Mouse (Mus musculus) adrenal gland, adult 2 months (tissue): Measurements from ENCODE around the gene Hist2h2aa2. TPM values are rescaled to one million over a fixed set of nuclear protein-coding genes. Genes with fewer than 3 reads are reported as not detected.
"Not testable (repeated sequence)": the region's sequence is repeated elsewhere in the genome, so short reads cannot be mapped to it uniquely, and the experiment has no call there.

Experiments
- DNase-seq: peaks from one replicate; pipeline ENCODE4 v3.0.0; 2021
- long read RNA-seq: library from polyadenylated mRNA; stranded (forward); transcript quantifications from one replicate; pipeline ENCODE4 v2.0.0, GENCODE M21; 2021
- polyA plus RNA-seq: library from polyadenylated mRNA; depleted of rRNA; stranded (reverse); fragments of >200 nt; gene quantifications from 2 replicates; pipeline ENCODE4 v1.2.3, GENCODE M21; 2012; rRNA removed
- total RNA-seq, 2 experiments: library from RNA; stranded (reverse); gene quantifications; 2 replicates each; pipeline ENCODE4 v1.2.3; 2021

Hist2h2aa2 gene
- total RNA-seq, result 100 to 1,000 TPM; 493 to 563 TPM
- 686 and 751 TPM in 2 replicates for polyA plus RNA-seq
- long read RNA-seq, transcript Hist2h2aa2-201 (1 exons, 528 nt), result major isoform, 159 of 159 reads
- long read RNA-seq, partial matches to known transcripts, result 0 of 159 reads
- long read RNA-seq, other reads (novel, unspliced or antisense), result 0 of 159 reads

DNA sequence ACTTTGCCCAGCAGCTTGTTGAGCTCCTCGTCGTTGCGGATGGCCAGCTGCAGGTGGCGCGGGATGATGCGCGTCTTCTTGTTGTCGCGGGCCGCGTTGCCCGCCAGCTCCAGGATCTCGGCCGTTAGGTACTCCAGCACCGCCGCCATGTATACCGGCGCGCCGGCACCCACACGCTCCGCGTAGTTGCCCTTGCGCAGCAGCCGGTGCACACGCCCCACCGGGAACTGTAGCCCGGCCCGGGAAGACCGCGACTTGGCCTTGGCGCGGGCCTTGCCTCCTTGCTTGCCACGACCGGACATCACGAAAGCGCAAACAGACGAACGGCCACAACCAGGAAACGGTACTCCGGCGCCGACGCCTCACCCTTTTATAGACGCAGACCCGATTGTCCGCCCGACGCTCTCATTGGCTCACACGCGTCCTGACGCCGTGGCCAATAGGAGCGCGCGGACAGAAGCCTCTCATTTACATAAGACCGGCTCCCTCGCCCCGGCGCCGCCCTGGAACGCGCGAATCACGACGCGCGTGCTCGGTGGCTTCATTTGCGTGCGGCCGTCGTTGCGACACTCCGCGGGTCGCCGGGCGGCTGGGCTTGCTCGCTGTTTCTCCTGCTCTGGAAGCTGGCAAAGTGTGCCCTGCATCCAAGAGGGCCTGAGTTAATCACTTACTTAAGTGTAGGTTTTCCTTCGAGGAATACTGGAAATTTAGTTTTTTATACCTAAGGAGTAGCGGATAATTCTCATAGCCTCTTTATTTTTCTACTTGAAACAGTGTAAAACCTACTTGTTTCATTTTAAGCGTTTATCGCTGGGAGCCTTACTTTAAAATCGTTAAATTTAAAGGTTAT is at the start of gene Hist2h2aa2:
Gene Hist2h2aa2, minus strand, starts transcription at position 328 of the 850 bp plus-strand sequence.
- peak; percentile 100 for DNase-seq

DNA sequence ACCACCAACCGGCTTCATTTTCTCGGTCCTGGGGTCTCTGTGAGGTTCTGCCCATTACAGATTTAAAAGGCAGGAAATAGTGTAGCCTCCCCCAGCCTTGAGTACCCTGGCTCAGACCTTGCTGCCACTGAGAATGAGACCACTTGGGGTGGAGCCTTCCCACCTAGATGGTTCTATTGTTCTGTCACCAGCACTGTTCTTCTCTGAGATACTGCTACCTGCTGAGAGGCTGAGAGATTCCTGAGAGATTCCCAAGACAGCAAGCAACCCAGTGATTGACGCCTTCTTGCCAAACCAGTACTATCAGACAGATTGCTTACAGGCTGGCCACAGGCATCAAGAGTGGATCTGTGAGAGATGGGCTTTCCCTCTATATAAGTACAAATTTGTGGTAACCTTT is 49.1 kb upstream of the Hist2h2aa2 start:
- DNase-seq, result no peak

DNA sequence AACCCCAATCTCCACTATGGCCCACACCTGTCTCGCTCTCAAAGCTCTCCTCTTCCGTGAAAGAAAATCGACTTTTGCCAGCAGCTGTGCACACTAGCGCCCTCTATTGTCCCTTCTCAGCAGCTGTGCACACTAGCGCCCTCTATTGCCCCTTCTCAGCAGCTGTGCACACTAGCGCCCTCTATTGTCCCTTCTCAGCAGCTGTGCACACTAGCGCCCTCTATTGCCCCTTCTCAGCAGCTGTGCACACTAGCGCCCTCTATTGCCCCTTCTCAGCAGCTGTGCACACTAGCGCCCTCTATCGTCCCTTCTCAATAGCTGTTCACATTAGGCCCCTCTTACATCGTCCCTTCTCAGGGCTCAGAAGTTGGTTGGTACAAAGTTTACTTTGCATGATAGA is 47.3 kb upstream of the Hist2h2aa2 start:
- DNase-seq, result not testable (repeated sequence)

DNA sequence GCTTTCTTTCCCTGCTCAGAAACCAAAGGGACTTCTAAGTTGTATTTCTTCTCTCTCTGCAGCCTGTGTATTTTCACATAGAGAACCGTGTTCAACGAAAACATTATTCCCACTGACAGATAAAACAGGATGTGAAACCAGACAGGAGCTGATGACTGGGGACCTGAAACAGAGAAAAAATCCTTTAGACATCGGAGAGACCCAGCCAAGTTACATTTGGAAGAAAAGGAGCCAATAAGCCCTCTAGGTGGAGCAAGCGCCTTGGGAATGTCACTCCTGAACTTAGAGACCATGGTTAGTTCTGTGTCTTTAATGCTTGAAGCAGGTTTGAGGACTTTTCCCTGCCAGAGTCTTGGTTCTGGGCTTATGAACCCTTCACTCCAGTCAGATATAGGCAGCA is 44.4 kb upstream of the Hist2h2aa2 start:
- DNase-seq, result no peak

DNA sequence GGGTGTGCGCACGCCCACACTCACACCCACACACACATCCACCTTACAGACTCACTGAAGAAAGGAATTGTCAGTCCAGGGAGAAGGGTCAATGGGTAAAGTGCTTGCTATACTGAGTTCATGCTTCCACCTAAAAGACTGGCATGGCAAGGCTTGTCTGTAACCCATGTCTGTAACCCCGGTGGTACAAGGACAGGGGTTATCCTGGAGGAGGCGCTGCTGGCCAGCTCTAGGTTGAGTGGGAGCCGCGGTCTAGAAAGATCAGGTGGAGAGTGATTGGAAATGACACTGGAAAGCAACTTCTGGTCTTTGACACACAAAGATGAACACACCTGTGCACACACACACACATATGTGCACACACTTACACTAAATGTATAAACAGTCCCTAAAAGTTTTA is 40.6 kb upstream of the Hist2h2aa2 start:
- no peak for DNase-seq

DNA sequence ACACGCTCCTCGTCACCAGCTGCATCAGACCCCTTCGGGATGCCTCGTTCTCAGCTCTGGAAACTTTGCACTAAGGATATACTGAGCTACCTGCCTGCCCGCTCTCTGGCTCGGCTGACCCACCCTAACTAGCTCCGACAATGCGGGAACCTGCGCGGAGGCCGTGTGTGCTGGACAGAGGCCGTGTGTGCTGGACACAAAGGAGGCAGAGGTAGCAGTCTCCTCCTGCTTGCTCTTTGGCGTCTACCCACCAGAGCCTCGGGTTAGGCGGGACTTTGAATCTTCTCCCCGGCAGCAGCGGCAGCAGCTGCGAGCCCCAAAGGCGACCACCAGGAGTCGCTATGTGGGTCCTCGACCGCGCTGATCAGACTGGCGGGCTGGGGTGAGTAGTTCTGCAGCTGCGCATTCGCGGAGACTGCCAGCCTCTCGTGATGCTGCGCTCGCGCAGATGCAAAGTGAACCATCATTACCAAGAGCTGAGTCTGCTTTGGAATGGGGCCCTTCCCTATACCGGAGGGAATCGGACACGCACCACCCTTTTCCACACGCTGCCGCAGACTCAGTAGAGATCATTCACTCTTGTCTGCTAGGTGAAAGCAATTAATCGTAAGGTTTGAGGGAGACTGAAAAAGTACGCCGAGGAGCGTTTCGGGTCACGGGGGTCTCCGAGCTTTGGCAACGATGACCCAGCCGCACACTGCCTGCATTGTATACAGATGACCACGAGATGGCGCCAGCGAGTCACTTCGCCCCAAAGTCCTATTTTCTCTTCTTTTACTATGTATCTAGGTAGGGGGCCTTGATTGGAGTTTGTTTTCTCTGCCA is 37.9 kb upstream of the Hist2h2aa2 start:
- DNase-seq, result peak; percentile 92

DNA sequence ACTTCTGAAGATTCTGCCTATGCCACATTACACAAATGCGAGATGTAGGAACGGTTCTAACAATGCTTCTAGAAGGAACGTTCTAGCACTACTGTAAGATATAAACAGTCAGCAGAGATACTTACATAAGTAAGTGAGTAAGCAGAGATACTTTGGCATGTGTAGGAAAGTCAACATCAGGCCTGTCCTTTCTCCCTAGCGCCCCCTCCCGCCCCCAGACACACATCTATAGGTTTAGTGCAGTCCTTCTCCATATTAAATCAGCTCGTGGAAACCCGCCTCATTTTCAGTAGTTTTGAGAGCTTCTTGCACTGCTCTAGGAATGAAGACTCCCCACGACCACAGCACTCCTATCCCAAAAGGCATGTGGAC is 37.3 kb upstream of the Hist2h2aa2 start:
- DNase-seq, result no peak

DNA sequence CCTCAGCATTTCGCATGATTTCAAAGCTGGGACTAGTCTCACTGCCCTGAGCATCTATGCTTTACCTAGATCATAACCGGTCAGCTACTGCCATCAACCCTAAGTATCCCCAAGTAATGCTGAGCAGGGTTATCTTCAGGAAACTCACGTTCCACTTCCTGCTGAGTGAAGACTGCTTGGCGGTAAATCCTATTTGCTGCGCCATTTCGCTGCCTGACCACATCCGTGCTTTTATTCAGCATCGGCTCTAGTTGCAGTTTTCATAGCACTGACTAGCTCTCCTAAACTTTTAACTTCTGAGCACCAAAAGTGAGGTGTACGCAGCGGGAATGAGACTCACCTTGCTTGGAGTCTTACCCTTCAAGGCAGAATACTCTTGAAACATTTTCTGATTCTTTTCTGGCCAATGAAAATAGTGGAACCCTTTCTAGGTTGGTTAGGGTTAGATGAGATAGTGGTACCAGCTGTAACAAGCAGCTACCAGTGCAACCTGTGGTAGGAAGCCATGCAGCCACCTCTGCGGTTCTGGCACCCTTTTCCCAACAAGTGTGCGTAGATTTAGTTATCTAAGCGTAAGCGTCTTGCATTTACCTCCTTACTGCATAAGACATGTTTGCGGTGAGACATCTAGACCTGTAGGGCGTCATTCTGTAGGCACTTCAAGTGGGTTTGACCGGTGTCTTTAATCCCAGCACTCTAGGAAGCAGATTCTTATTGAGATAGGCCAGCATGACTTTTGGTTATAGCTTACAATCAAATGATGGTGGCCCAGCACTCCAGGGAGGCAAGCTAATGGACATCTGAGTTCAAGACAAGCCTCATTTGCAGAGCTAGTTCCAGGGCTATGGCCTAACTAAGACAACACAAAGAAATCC is 33.8 kb upstream of the Hist2h2aa2 start:
- no peak for DNase-seq

DNA sequence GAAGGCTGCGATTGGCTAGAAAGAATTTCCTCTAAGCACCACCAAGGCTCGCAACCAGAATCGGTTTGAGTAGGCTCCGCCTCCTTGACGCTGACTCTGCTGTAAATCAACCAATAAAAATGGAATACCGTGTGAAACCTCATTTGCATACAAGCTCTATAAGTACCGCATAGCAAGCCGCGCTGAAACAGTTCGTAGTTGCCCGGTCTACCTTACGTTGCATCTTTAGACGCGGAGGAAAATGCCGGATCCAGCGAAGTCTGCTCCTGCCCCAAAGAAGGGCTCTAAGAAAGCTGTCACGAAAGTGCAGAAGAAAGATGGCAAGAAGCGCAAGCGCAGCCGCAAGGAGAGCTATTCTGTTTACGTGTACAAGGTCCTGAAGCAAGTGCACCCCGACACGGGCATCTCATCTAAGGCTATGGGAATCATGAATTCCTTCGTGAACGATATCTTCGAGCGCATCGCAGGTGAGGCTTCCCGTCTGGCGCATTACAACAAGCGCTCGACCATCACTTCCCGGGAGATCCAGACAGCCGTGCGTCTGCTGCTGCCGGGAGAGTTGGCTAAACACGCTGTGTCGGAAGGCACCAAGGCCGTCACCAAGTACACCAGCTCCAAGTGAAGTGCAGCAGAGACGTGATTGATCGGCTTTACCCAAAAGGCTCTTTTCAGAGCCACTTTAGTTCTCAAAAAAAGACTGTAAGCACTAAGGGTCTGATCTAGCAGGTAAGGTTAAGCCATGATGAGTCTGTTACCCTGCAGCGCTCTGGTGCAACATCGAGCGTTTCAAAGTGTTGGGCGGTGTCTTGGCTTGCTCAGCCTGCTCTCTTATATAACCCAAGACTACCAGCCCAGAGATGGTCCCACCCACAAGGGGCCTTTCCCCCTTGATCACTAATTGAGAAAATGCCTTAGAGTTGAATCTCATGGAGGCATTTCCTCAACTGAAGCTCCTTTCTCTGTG is 29.7 kb upstream of the Hist2h2aa2 start, which contains the start of gene Hist2h2bb:
Gene Hist2h2bb, plus strand, starts transcription at position 242 of the 964 bp plus-strand sequence.
- DNase-seq, result peak; percentile 92

DNA sequence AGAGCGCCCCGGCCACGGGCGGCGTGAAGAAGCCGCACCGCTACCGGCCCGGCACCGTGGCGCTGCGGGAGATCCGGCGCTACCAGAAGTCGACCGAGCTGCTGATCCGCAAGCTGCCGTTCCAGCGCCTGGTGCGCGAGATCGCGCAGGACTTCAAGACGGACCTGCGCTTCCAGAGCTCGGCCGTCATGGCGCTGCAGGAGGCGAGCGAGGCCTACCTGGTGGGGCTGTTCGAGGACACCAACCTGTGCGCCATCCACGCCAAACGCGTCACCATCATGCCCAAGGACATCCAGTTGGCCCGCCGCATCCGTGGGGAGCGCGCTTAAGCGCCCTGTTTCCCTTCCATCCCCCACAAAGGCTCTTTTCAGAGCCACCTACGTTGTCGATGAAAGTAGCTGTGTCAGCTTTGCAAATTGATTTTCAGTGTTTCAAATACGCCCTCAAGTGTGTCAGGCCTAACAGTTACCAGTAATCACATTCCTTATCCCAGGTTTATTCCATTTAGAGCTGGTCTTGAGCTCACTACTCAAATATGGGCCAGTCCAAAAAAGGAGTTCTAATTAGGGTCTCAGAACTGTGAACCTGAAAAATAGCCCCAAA is 28.8 kb upstream of the Hist2h2aa2 start:
- peak; percentile 51 for DNase-seq

DNA sequence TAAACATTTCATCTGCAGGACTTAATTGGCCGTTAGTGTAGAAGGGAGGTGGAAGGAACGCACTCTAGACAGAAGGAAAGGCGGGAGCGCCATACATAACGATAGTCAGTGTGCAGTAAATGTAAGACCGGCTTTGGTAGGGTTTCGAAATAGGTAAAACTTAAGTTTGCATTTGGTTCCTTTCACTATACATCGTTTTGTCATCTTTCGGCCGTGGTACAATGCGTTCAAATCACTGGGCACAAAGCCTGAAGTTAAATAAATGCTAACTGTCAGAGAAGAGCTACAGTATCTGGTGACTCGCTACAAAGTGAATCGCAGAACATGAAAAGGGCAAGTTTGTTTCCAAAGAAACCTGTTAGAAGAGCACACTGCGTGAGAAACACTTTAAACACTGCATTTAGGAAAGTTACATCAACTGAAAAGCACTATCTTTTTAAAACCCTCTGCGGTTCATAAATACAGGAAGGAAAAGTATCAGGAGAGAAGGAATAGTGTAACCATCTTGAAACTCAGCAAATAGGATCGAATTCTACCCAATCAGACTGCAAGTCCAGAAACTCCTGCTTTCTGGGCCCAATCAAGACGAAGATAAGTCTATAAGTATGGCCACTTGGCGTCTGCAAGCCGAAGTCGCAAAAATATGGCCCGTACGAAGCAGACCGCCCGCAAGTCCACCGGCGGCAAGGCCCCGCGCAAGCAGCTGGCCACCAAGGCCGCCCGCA is 28.1 kb upstream of the Hist2h2aa2 start, which contains the start of gene Hist2h3b:
Gene Hist2h3b, plus strand, starts transcription at position 604 of the 725 bp plus-strand sequence.
- DNase-seq, result peak; percentile 89

DNA sequence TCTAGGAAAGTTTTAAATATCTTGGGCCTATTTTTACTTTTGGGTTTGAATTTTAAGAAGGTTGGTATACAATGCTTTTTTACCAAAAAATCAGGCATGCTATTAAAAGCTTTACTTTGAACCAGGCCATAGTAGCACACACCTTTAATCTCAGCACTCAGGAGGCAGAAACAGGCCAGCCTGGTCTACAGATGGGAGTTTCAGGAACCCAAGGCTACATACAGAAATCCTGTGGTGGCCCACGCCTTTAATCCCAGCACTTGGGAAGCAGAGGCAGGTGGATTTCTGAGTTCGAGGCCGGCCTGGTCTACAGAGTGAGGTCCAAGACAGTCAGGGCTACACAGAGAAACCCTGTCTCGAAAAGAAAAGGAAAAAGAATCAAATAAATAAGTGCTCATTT is 27.5 kb upstream of the Hist2h2aa2 start:
- no peak for DNase-seq

DNA sequence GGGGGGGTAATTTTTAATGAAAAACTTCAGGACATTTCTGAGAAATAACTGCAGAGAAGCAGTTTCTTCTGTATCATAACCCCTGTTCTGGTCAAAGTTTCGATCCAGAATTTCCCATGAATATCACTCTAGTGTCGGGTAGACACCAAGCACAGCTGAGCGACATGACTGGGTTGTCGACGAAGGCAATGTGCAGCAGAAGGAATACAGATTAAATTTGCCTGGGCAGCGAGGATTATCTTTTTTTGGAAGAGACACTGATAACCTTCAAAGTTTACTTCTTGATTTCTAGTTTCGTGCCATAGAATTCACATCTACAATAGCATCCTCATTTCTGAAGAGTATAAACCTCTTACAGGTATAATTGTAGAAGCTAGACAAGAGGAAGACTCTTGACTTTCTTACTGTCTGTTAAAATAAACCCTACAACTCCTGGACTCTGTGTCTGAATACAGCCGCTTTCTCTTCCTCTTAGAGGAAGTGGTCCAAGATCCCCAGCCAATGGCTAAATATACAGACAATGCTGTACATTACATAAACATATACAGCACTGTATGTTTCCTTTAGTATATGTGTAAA is 26.1 kb upstream of the Hist2h2aa2 start:
- no peak for DNase-seq

DNA sequence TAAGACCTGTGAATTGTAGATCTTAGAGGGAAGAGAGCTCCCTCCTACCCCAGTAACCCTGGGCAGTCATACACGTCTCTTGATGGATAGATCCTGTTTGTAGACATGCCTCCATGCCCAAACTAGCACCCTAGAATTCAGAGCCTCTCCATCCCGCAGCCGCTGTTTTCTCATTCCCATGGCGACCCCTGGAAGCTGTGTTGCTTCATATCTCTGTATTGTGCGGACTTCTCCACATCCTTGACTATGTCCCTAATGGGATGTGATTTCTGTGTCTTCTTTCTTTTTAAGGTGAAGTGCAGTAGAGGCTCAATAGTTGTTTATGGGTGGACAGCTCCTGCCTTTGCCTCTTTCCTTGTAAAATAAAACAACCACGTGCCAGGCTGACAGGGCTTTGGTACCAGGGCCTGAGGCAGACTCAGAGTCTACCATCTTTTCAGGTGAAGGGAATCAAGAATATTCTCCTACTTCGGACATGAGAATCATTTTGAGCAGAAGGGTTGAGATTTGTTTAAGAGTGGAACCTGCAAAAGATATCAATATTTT is 24.4 kb upstream of the Hist2h2aa2 start:
- no peak for DNase-seq

DNA sequence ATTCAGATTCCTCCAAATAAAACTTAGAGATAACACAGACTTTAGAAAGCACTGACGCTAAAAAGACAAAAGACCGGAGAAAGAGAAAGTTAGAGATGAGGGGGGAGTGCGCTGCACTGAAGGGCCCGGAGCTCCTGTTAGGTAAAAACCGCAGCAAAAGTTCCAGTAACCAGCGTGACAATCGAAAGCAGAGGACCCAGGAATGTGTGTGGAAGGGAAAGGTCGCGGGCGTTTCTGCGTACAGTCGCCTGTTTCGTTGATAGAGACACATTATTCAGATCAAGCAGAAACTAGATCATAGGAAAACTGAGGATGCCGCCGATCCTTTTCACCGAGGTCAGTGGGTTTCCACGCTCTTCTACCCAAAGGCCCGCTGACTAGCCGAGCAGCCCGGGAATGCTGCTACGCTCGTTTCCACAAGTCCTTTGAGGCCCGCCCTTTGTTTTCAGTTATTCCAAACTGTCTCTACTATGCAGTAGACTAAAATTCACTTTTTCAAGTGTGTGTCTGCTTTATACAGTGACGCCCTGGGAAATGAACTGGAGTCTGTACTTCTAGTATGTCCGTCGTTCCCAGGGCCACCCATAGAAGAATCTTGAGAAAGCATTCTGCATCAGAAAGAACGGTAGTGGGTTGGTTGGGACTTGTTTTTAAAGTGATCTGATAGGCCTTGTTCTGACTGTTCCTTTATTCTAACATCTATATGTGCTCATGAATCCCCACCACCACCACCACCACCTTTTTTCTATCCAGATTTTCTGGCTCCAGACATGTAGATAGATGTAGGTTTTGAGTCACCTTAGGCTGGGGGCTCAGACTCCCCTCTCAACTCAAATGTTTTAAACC is 23.7 kb upstream of the Hist2h2aa2 start:
- peak; percentile 76 for DNase-seq

DNA sequence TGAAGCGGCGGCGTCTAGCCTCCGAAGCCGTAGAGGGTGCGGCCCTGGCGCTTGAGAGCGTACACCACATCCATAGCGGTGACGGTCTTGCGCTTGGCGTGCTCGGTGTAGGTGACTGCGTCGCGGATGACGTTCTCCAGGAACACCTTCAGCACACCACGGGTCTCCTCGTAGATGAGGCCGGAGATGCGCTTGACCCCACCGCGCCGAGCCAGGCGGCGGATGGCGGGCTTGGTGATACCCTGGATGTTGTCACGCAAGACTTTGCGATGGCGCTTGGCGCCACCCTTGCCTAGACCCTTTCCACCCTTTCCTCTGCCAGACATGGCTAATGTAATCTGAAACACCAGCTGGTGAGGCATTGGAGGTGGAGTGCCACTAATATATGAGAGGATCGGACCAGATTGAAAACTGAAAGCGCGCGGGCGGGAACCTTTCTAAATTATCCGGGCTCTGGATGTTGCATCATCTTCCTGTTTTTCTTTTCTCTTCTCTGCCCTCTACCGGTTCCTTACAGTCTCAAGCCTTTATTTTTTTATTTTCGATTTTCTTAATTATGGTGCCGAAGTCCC is 23.0 kb upstream of the Hist2h2aa2 start, which contains the start of gene Hist2h4:
Gene Hist2h4, minus strand, starts transcription at position 333 of the 572 bp plus-strand sequence.
- DNase-seq, result peak; percentile 94
